Mouse (Mus musculus) ES-Bruce4 (cell line): Measurements from ENCODE around the gene Ttc34. TPM values are rescaled to one million over a fixed set of nuclear protein-coding genes. Genes with fewer than 3 reads are reported as not detected.

Experiments used
- H3K27ac ChIP-seq: 2 replicates; pipeline ENCODE4 v1.5.1; 2012; ENCODE audit warnings: low read length, inconsistent platforms; ENCODE audit not compliant: insufficient read depth
- H3K27me3 ChIP-seq: 2 replicates; pipeline ENCODE4 v1.6.1; 2012; ENCODE audit warnings: mild to moderate bottlenecking, low read length, inconsistent platforms; ENCODE audit not compliant: control insufficient read depth, poor library complexity, insufficient read depth, severe bottlenecking
- H3K36me3 ChIP-seq: 2 replicates; pipeline ENCODE4 v1.6.1; 2012; ENCODE audit warnings: inconsistent platforms, mild to moderate bottlenecking, low read length, moderate library complexity; ENCODE audit not compliant: control insufficient read depth, poor library complexity, insufficient read depth, severe bottlenecking
- H3K4me1 ChIP-seq: one replicate; pipeline ENCODE4 v1.8.1; 2011; ENCODE audit warnings: low read length; ENCODE audit not compliant: control insufficient read depth, insufficient read depth
- H3K4me3 ChIP-seq: 2 replicates; pipeline ENCODE4 v1.5.1; 2011; ENCODE audit warnings: low read depth, mild to moderate bottlenecking, low read length
- H3K9ac ChIP-seq: 2 replicates; pipeline ENCODE4 v1.6.1; 2012; ENCODE audit warnings: low read depth, mild to moderate bottlenecking, inconsistent platforms; ENCODE audit not compliant: poor library complexity, severe bottlenecking
- H3K9me3 ChIP-seq: replicated peaks from 2 replicates; pipeline ENCODE4 v1.6.1; 2012; ENCODE audit warnings: mild to moderate bottlenecking, low read length, inconsistent platforms; ENCODE audit not compliant: control insufficient read depth, poor library complexity, insufficient read depth, severe bottlenecking
- CTCF ChIP-seq: IDR thresholded peaks from one replicate; pipeline ENCODE4 v1.8.1; 2011; ENCODE audit warnings: low read depth, low read length
- EP300 ChIP-seq: IDR thresholded peaks from 2 replicates; pipeline ENCODE4 v1.6.1; 2011; ENCODE audit warnings: low read depth, low read length; ENCODE audit not compliant: insufficient read depth
- POLR2A ChIP-seq: IDR thresholded peaks from one replicate; pipeline ENCODE4 v1.8.1; 2011; ENCODE audit warnings: low read length; ENCODE audit not compliant: insufficient read depth
- polyA plus RNA-seq: library from polyadenylated mRNA; stranded (reverse); fragments of >200 nt; gene quantifications from 2 replicates; pipeline ENCODE4 v1.2.4, GENCODE M21; 2011; ENCODE audit warnings: low read depth; ENCODE audit not compliant: missing spikeins, insufficient read depth, insufficient read length

Ttc34 gene
- polyA plus RNA-seq, 1 experiment, result not detected

- Histone ChIP-seq H3K9me3 (no peaks in the 10 kb centered on the region), H3K27me3 (no peaks in the 10 kb centered on the region), H3K4me3 (no peak overlapping the region), H3K36me3 (no peaks in the 10 kb centered on the region), H3K27ac (no peak overlapping the region), H3K9ac (no peak overlapping the region), H3K4me1 (no peaks in the 10 kb centered on the region)
- no peak for TF ChIP-seq POLR2A
- TF ChIP-seq CTCF, result no peak
- no peak for TF ChIP-seq EP300
Measured at GRCm38 (mm10) chr4:154870721-154871120, 33.5 kb downstream of the Ttc34 start.

- TF ChIP-seq CTCF (peak; percentile 34), EP300 (no peak)
- no peak overlapping the region for H3K27ac ChIP-seq
- no peaks in the 10 kb centered on the region for H3K4me1 ChIP-seq
- no peaks in the 10 kb centered on the region for H3K9me3 ChIP-seq
- H3K36me3 ChIP-seq, result no peaks in the 10 kb centered on the region
- no peak overlapping the region for H3K9ac ChIP-seq
- no peak overlapping the region for H3K4me3 ChIP-seq
- H3K27me3 ChIP-seq, result no peaks in the 10 kb centered on the region
Measured at GRCm38 (mm10) chr4:154871757-154872251, 34.5 kb downstream of the Ttc34 start.

- Histone ChIP-seq H3K4me1 (no peaks in the 10 kb centered on the region), H3K9ac (no peak overlapping the region), H3K27me3 (no peaks in the 10 kb centered on the region), H3K4me3 (no peak overlapping the region), H3K27ac (no peak overlapping the region), H3K36me3 (no peaks in the 10 kb centered on the region), H3K9me3 (no peaks in the 10 kb centered on the region)
- TF ChIP-seq POLR2A, result no peak
- no peak for TF ChIP-seq CTCF
- TF ChIP-seq EP300, result no peak
Measured at GRCm38 (mm10) chr4:154873186-154873585, 35.9 kb downstream of the Ttc34 start.

- Histone ChIP-seq H3K4me1 (peaks cover 1% of the 10 kb centered on the region), H3K36me3 (no peaks in the 10 kb centered on the region), H3K4me3 (peak overlapping the region; percentile 72), H3K27ac (peak overlapping the region; percentile 73), H3K9ac (peak overlapping the region; percentile 79), H3K27me3 (no peaks in the 10 kb centered on the region), H3K9me3 (no peaks in the 10 kb centered on the region)
- peak; percentile 92 for TF ChIP-seq CTCF
- TF ChIP-seq POLR2A, result peak; percentile 56
- TF ChIP-seq EP300, result peak; percentile 55; the same call in 1 of the 2 replicates
Measured at GRCm38 (mm10) chr4:154877864-154878548, 40.7 kb downstream of the Ttc34 start.

DNA sequence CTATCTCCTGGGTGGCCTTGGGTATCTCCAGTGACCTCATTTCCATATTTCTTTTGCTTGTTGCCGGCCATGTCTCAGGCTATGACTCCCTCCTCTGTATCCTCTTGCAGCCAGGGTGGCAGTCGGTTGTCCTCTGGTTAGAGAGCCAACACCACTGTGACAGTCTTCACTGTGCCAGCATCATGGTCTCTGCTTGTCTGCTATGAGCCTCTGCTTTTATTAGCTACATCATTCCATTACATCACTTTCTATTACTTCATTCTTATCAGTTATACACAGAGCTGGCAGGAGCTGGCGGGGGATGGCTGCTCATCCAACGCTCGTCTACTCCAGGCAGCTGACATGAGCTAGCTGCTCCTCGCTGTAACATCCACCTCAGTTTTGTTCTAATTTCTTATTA is 43.5 kb downstream of the Ttc34 start:
- H3K27ac ChIP-seq, result no peak overlapping the region
- no peak overlapping the region for H3K9ac ChIP-seq
- TF ChIP-seq EP300, result no peak
- TF ChIP-seq POLR2A, result no peak
- TF ChIP-seq CTCF, result no peak
- no peak overlapping the region for H3K4me3 ChIP-seq
- no peaks in the 10 kb centered on the region for H3K9me3 ChIP-seq
- H3K36me3 ChIP-seq, result no peaks in the 10 kb centered on the region
- H3K4me1 ChIP-seq, result peaks cover 1% of the 10 kb centered on the region
- H3K27me3 ChIP-seq, result no peaks in the 10 kb centered on the region

DNA sequence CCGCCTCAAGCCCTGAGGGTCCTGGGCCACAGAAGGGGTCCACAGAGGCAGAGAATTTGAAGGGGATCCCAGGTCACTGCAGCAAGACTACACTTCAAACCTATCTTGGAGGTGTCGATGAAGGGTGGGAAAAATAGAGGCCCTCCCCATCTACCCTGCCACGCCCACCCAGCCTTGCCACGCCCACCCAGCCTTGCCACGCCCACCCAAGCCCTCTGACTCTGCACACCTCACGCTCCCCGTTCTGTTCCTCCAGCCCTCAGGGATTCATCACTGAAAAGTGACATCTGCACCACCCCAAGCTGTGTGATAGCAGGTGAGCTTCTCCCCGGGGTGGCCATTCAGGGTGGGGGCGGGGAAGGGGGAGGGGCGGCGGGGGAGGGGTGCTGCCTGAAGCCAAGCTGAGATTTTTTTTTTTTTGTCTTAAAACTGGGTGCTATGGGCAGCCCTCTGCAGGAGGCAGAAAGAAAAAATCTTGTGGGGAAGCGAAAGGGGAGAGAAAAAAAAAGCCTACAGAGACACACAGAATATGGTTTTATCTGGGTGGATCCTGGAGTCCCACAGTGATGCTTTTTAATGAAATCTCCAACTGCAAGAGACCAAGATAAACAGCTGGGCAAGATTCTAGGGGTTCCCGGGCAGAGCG is 44.9 kb downstream of the Ttc34 start:
- Histone ChIP-seq H3K4me3 (no peak overlapping the region), H3K36me3 (no peaks in the 10 kb centered on the region), H3K4me1 (peaks cover 1% of the 10 kb centered on the region), H3K9me3 (no peaks in the 10 kb centered on the region), H3K27me3 (no peaks in the 10 kb centered on the region), H3K27ac (no peak overlapping the region), H3K9ac (no peak overlapping the region)
- TF ChIP-seq CTCF (no peak), EP300 (no peak), POLR2A (no peak)
